Mouse (Mus musculus): Measurements from ENCODE around the gene Pakap.

DNA sequence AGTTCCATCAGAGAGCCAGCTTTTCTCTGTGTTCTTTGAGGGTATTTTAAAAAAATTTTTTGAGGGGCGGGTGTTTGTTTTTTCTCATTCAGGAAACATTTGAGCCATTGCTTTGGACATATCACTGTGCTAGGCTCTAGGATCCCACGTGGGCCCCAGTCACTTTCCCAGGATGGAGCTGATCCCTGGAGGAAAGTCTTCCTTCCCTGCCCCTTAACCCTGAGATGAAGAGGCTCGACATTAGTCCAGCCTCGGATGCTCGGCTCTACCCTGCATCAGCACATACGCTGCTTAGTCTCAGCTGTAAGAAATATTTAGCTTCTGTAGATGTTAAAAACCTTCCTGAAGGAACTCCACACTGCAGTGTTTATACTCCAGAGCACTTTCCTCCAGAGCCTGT is 327.9 kb downstream of the Pakap start:
- TF ChIP-seq CTCF (IDR thresholded peaks at IDR 0.05; ENCODE audit: insufficient read depth, low read depth, low read length) (no peak), POLR2A (IDR thresholded peaks at IDR 0.05; ENCODE audit: insufficient read depth, low read depth, low read length) (no peak)
